Mouse (Mus musculus) lung, adult 2 months (tissue): Measurements from ENCODE around the gene Klhl9.

ENCODE experiments used
- CTCF ChIP-seq: fragments of 200-500 bp; IDR thresholded peaks from 2 replicates; pipeline ENCODE4 v1.5.1; 2011; ENCODE audit warnings: mild to moderate bottlenecking, low read length, control low read depth; ENCODE audit not compliant: insufficient read depth
- POLR2A ChIP-seq: fragments of 200-500 bp; IDR thresholded peaks from 2 replicates; pipeline ENCODE4 v1.6.1; 2011; ENCODE audit warnings: low read depth, mild to moderate bottlenecking, control low read depth, low read length, borderline replicate concordance; ENCODE audit errors: extremely low read depth

DNA sequence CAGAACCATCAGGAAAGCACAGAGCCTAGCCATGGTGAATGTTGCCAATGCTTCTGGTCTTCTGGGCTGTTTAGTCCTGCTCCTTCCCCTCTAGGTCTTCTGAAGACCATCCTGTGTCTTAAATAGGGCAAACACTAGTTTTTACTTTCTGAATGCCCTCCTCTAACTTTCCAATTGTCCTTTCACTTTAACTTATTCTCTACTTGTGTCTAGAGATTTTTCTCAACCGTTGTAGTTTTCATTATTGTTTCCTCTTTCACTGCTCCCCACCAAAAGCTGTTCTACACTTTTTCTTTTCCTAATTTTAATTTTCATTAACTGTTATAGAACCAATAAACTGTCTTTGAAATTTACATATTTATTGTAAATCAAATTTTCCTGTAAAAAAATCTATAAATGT lies 45.4 kb downstream of the Klhl9 start, which contains the start of gene Ifna16:
- TF ChIP-seq POLR2A: no peak
- no peak for TF ChIP-seq CTCF
